Comparison of ENCODE assay signal across 8 mouse cellular contexts in genomic region chr16:10786288-10786687, GRCm38 (mm10). TPM values are rescaled to one million over a fixed set of nuclear protein-coding genes. Genes with fewer than 3 reads are reported as not detected.
DNase-seq lines count a peak whose midpoint lies in the region; ATAC-seq and TF ChIP-seq lines count a peak whose summit lies in the region.

No protein-coding gene starts in this region.

- peak overlapping the region; percentile 95 to 100 for H3K4me3 ChIP-seq in MEL (ENCODE audit: control insufficient read depth in 1 of 2, insufficient read depth in 1 of 2, low read depth in 2 of 2, low read length in 2 of 2)
- peak overlapping the region; percentile 76 for H3K4me3 ChIP-seq in forebrain, embryonic 16.5 days (replicated peaks; ENCODE audit: low read length)
- H3K4me3 ChIP-seq in layer of hippocampus, adult 2 months: peak overlapping the region; percentile 86
- peak overlapping the region; percentile 70 for H3K4me3 ChIP-seq in lung, embryonic 14.5 days (ENCODE audit: low read depth, low read length)
- peak overlapping the region; percentile 69 for H3K4me3 ChIP-seq in olfactory bulb, adult 2 months (ENCODE audit: insufficient read depth, low read depth, low read length)
- peak overlapping the region; percentile 77 for H3K4me3 ChIP-seq in thymus, adult 2 months (ENCODE audit: control insufficient read depth, insufficient read depth, low read length)

- TF ChIP-seq POLR2A in MEL (IDR thresholded peaks at IDR 0.05; ENCODE audit: control insufficient read depth in 1 of 2, insufficient read depth in 1 of 2, low read depth in 1 of 2, low read length in 2 of 2, poor library complexity in 1 of 2): no peak
- no peak for TF ChIP-seq POLR2A in olfactory bulb, adult 2 months (IDR thresholded peaks at IDR 0.05; ENCODE audit: insufficient read depth, low read depth, low read length)
- TF ChIP-seq POLR2A in thymus, adult 2 months (IDR thresholded peaks at IDR 0.05; ENCODE audit: control insufficient read depth, extremely low read depth, insufficient read depth, low read length, poor library complexity): peak; percentile 39; the same call in 1 of the 2 replicates

- peaks cover 0 to 3% of the 10 kb centered on the region in 2 experiments; a peak in 1 of 4 replicates for H3K4me1 ChIP-seq in MEL (ENCODE audit: control insufficient read depth in 1 of 2, insufficient read depth in 2 of 2, low read length in 2 of 2)
- H3K4me1 ChIP-seq in forebrain, embryonic 16.5 days (replicated peaks; ENCODE audit: control insufficient read depth, insufficient read depth, low read length): peaks cover 15% of the 10 kb centered on the region
- peaks cover 20% of the 10 kb centered on the region for H3K4me1 ChIP-seq in lung, embryonic 14.5 days (ENCODE audit: insufficient read depth)
- H3K4me1 ChIP-seq in olfactory bulb, adult 2 months (ENCODE audit: control insufficient read depth, insufficient read depth, low read length): peaks cover 24% of the 10 kb centered on the region
- H3K4me1 ChIP-seq in thymus, adult 2 months (replicated peaks; ENCODE audit: control insufficient read depth, insufficient read depth, low read length): peaks cover 50% of the 10 kb centered on the region

- peak; percentile 87 for TF ChIP-seq RAD21 in MEL (IDR thresholded peaks at IDR 0.05; ENCODE audit: low read depth, low read length)

- peak overlapping the region; percentile 100 for H3K4me2 ChIP-seq in forebrain, embryonic 16.5 days (ENCODE audit: low read length)
- peak overlapping the region; percentile 98 for H3K4me2 ChIP-seq in lung, embryonic 14.5 days

- intact Hi-C loops in heart, postnatal 36 days (cut with DNase I): loop anchor here (2.0 to 5.0 kb wide), 4 partner anchors 81 to 346 kb away; partner anchors contain the start of gene Txndc11

- TF ChIP-seq EP300 in MEL (IDR thresholded peaks at IDR 0.05; ENCODE audit: low read depth in 1 of 2, low read length in 2 of 2): no peak

- H3K27ac ChIP-seq in MEL (ENCODE audit: control insufficient read depth, low read depth, low read length): peak overlapping the region; percentile 72
- peak overlapping the region; percentile 80 for H3K27ac ChIP-seq in forebrain, embryonic 16.5 days (ENCODE audit: low read length)
- peak overlapping the region; percentile 97 for H3K27ac ChIP-seq in layer of hippocampus, adult 2 months
- peak overlapping the region; percentile 98 for H3K27ac ChIP-seq in lung, embryonic 14.5 days (ENCODE audit: low read depth)
- peak overlapping the region; percentile 71 for H3K27ac ChIP-seq in olfactory bulb, adult 2 months (ENCODE audit: insufficient read depth, low read depth, low read length)
- H3K27ac ChIP-seq in thymus, adult 2 months (ENCODE audit: control insufficient read depth, insufficient read depth, low read length): peak overlapping the region; percentile 88

- no peaks in the 10 kb centered on the region for H3K36me3 ChIP-seq in MEL (ENCODE audit: control insufficient read depth in 1 of 2, insufficient read depth in 2 of 2, low read length in 2 of 2)
- H3K36me3 ChIP-seq in forebrain, embryonic 16.5 days (ENCODE audit: control insufficient read depth, insufficient read depth): no peaks in the 10 kb centered on the region
- H3K36me3 ChIP-seq in lung, embryonic 14.5 days (ENCODE audit: insufficient read depth): no peaks in the 10 kb centered on the region
- peaks cover 25% of the 10 kb centered on the region for H3K36me3 ChIP-seq in thymus, adult 2 months (ENCODE audit: control insufficient read depth, insufficient read depth, low read length)

- 2% methylated on average over 9 of the region's 9 CpGs for WGBS in forebrain, embryonic 16.5 days
- 4% methylated on average over 9 of the region's 9 CpGs for WGBS in lung, embryonic 14.5 days
- under 1% methylated on average over 9 of the region's 9 CpGs for WGBS in olfactory bulb, adult 2 months
- WGBS in thymus, adult 2 months: 3% methylated on average over 9 of the region's 9 CpGs

- no peaks in the 10 kb centered on the region for H3K9me3 ChIP-seq in MEL (replicated peaks; ENCODE audit: insufficient read depth, low read length)
- H3K9me3 ChIP-seq in forebrain, embryonic 16.5 days (ENCODE audit: control insufficient read depth, low read length): no peaks in the 10 kb centered on the region
- H3K9me3 ChIP-seq in lung, embryonic 14.5 days (ENCODE audit: low read depth, low read length): no peaks in the 10 kb centered on the region

- ATAC-seq in forebrain, embryonic 16.5 days: peak; percentile 55
- ATAC-seq in lung, embryonic 14.5 days (ENCODE audit: insufficient read depth): peak; percentile 18

- peak; percentile 93 for DNase-seq in MEL (ENCODE audit: low read depth, low spot score)
- peak; percentile 84 to 91 for DNase-seq in cerebellum, adult 18-20 months
- DNase-seq in heart, postnatal 36 days: peak; percentile 75 to 78
- DNase-seq in layer of hippocampus, adult 2 months (ENCODE audit: low spot score in 2 of 2): peak; percentile 76 to 79
- DNase-seq in lung, embryonic 14.5 days: peak; percentile 98
- DNase-seq in thymus, adult 2 months: peak; percentile 88

- TF ChIP-seq CTCF in MEL (IDR thresholded peaks at IDR 0.05 in 2 of 3, conservative IDR thresholded peaks at IDR 0.05 in 1 of 3; ENCODE audit: control insufficient read depth in 1 of 3, insufficient read depth in 1 of 3, low read depth in 2 of 3, low read length in 3 of 3, poor library complexity in 1 of 3, severe bottlenecking in 1 of 3): peak; percentile 70 to 90 (median 87)
- peak; percentile 90 for TF ChIP-seq CTCF in layer of hippocampus, adult 2 months (conservative IDR thresholded peaks at IDR 0.05)
- TF ChIP-seq CTCF in lung, embryonic 14.5 days (IDR thresholded peaks at IDR 0.05; ENCODE audit: low read depth): peak; percentile 89
- TF ChIP-seq CTCF in olfactory bulb, adult 2 months (IDR thresholded peaks at IDR 0.05; ENCODE audit: insufficient read depth, low read depth, low read length): peak; percentile 73
- peak; percentile 90 for TF ChIP-seq CTCF in thymus, adult 2 months (IDR thresholded peaks at IDR 0.05; ENCODE audit: borderline replicate concordance, control insufficient read depth, extremely low read depth, insufficient read depth, low read length, poor library complexity)

- H3K79me2 ChIP-seq in MEL (ENCODE audit: control insufficient read depth, insufficient read depth, low read length, poor library complexity): no peaks in the 10 kb centered on the region; the same call in 1 of the 2 replicates

- peak overlapping the region; percentile 86 for H3K9ac ChIP-seq in MEL (ENCODE audit: control insufficient read depth, low read depth, low read length, poor library complexity, severe bottlenecking)
- H3K9ac ChIP-seq in forebrain, embryonic 16.5 days (replicated peaks; ENCODE audit: low read depth, low read length): peak overlapping the region; percentile 79
- peak overlapping the region; percentile 85 for H3K9ac ChIP-seq in lung, embryonic 14.5 days

- H3K27me3 ChIP-seq in MEL (ENCODE audit: control insufficient read depth in 1 of 2, insufficient read depth in 2 of 2, low read length in 2 of 2): peaks cover 0 to 4% of the 10 kb centered on the region in 2 experiments; a peak in 2 of 4 replicates
- H3K27me3 ChIP-seq in forebrain, embryonic 16.5 days (replicated peaks; ENCODE audit: control insufficient read depth, insufficient read depth, low read length): peaks cover 14% of the 10 kb centered on the region
- H3K27me3 ChIP-seq in lung, embryonic 14.5 days (ENCODE audit: insufficient read depth, low read length): no peaks in the 10 kb centered on the region
- H3K27me3 ChIP-seq in thymus, adult 2 months (ENCODE audit: control insufficient read depth, insufficient read depth, low read length): no peaks in the 10 kb centered on the region

RNA-seq across cellular contexts. Expression of gene Socs1, which starts 1.0 kb away (rescaled TPM):
- total RNA-seq in MEL (2012; rRNA removed): 0.07 and 0.12 TPM in 2 replicates
- under 1 TPM in 1 of 2 experiments, not detected in 1; 0.36 TPM for polyA plus RNA-seq in MEL (2012; ENCODE audit: insufficient read depth in 1 of 2, insufficient read length in 2 of 2, low read depth in 1 of 2, low replicate concordance in 2 of 2, missing spikeins in 1 of 2)
- polyA plus RNA-seq in forebrain, embryonic 16.5 days (2015; fragmentation: Nextera tagmentation; extraction: Ambion mirVana): 1.7 and 2.2 TPM in 2 replicates
- total RNA-seq in heart, postnatal 36 days (2021): under 1 TPM; 0.33 to 0.49 TPM
- total RNA-seq in layer of hippocampus, adult 2 months (2021): under 1 TPM; 0.59 to 0.97 TPM
- polyA plus RNA-seq in lung, embryonic 14.5 days (2014; fragmentation: Nextera tagmentation; extraction: Ambion mirVana): 9.1 and 9.3 TPM in 2 replicates
- polyA plus RNA-seq in olfactory bulb, adult 2 months (2012; ENCODE audit: insufficient read depth, insufficient read length, low replicate concordance, missing spikeins): not detected in 2 replicates
- 279 and 377 TPM in 2 replicates for polyA plus RNA-seq in thymus, adult 2 months (2012; rRNA removed)

RNA-seq across cellular contexts. Expression of gene Tnp2, which starts 2.2 kb away (rescaled TPM):
- not detected in 2 replicates for total RNA-seq in MEL (2012; rRNA removed)
- polyA plus RNA-seq in MEL (2012; ENCODE audit: insufficient read depth in 1 of 2, insufficient read length in 2 of 2, low read depth in 1 of 2, low replicate concordance in 2 of 2, missing spikeins in 1 of 2): not detected
- not detected in 2 replicates for polyA plus RNA-seq in forebrain, embryonic 16.5 days (2015; fragmentation: Nextera tagmentation; extraction: Ambion mirVana)
- total RNA-seq in heart, postnatal 36 days (2021): not detected
- total RNA-seq in layer of hippocampus, adult 2 months (2021): not detected
- not detected in 2 replicates for polyA plus RNA-seq in lung, embryonic 14.5 days (2014; fragmentation: Nextera tagmentation; extraction: Ambion mirVana)
- polyA plus RNA-seq in olfactory bulb, adult 2 months (2012; ENCODE audit: insufficient read depth, insufficient read length, low replicate concordance, missing spikeins): not detected in 2 replicates
- 2.7 and 14.2 TPM in 2 replicates for polyA plus RNA-seq in thymus, adult 2 months (2012; rRNA removed)

RNA-seq across cellular contexts. Expression of gene Prm3, which starts 4.4 kb away (rescaled TPM):
- not detected in 2 replicates for total RNA-seq in MEL (2012; rRNA removed)
- not detected for polyA plus RNA-seq in MEL (2012; ENCODE audit: insufficient read depth in 1 of 2, insufficient read length in 2 of 2, low read depth in 1 of 2, low replicate concordance in 2 of 2, missing spikeins in 1 of 2)
- not detected in 2 replicates for polyA plus RNA-seq in forebrain, embryonic 16.5 days (2015; fragmentation: Nextera tagmentation; extraction: Ambion mirVana)
- not detected for total RNA-seq in heart, postnatal 36 days (2021)
- not detected for total RNA-seq in layer of hippocampus, adult 2 months (2021)
- polyA plus RNA-seq in lung, embryonic 14.5 days (2014; fragmentation: Nextera tagmentation; extraction: Ambion mirVana): not detected in 2 replicates
- not detected in 2 replicates for polyA plus RNA-seq in olfactory bulb, adult 2 months (2012; ENCODE audit: insufficient read depth, insufficient read length, low replicate concordance, missing spikeins)
- polyA plus RNA-seq in thymus, adult 2 months (2012; rRNA removed): not detected in 2 replicates

RNA-seq across cellular contexts. Expression of gene Prm2, which starts 9.6 kb away (rescaled TPM):
- total RNA-seq in MEL (2012; rRNA removed): not detected in 2 replicates
- not detected for polyA plus RNA-seq in MEL (2012; ENCODE audit: insufficient read depth in 1 of 2, insufficient read length in 2 of 2, low read depth in 1 of 2, low replicate concordance in 2 of 2, missing spikeins in 1 of 2)
- polyA plus RNA-seq in forebrain, embryonic 16.5 days (2015; fragmentation: Nextera tagmentation; extraction: Ambion mirVana): not detected in 2 replicates
- not detected for total RNA-seq in heart, postnatal 36 days (2021)
- not detected for total RNA-seq in layer of hippocampus, adult 2 months (2021)
- not detected in 2 replicates for polyA plus RNA-seq in lung, embryonic 14.5 days (2014; fragmentation: Nextera tagmentation; extraction: Ambion mirVana)
- not detected in 2 replicates for polyA plus RNA-seq in olfactory bulb, adult 2 months (2012; ENCODE audit: insufficient read depth, insufficient read length, low replicate concordance, missing spikeins)
- polyA plus RNA-seq in thymus, adult 2 months (2012; rRNA removed): 0.50 and 7.0 TPM in 2 replicates

RNA-seq across cellular contexts. Expression of gene Prm1, which starts 19.4 kb away (rescaled TPM):
- not detected in 2 replicates for total RNA-seq in MEL (2012; rRNA removed)
- polyA plus RNA-seq in MEL (2012; ENCODE audit: insufficient read depth in 1 of 2, insufficient read length in 2 of 2, low read depth in 1 of 2, low replicate concordance in 2 of 2, missing spikeins in 1 of 2): not detected
- not detected in 2 replicates for polyA plus RNA-seq in forebrain, embryonic 16.5 days (2015; fragmentation: Nextera tagmentation; extraction: Ambion mirVana)
- total RNA-seq in heart, postnatal 36 days (2021): not detected
- total RNA-seq in layer of hippocampus, adult 2 months (2021): not detected
- not detected in 2 replicates for polyA plus RNA-seq in lung, embryonic 14.5 days (2014; fragmentation: Nextera tagmentation; extraction: Ambion mirVana)
- polyA plus RNA-seq in olfactory bulb, adult 2 months (2012; ENCODE audit: insufficient read depth, insufficient read length, low replicate concordance, missing spikeins): not detected in 2 replicates
- polyA plus RNA-seq in thymus, adult 2 months (2012; rRNA removed): 0.96 and 6.1 TPM in 2 replicates

Comparison
In these comparisons a context has a peak if more than half of its experiments do, and no peak if none do; other contexts are left out.
1. Peak in every context shown above with its lines: DNase-seq, ATAC-seq, H3K4me3 ChIP-seq and H3K27ac ChIP-seq.